Mouse (Mus musculus): ENCODE data around the gene Ccdc61. TPM values are rescaled to one million over a fixed set of nuclear protein-coding genes. Genes with fewer than 3 reads are reported as not detected.
A peak's percentile ranks its signal among the peaks of the same experiment; 100 is the strongest.

Ccdc61 gene
- polyA plus RNA-seq (2016; fragmentation: Nextera tagmentation; extraction: Ambion mirVana): 26.9 and 29.4 TPM in 2 replicates

- under 1% methylated on average over 33 of the region's 33 CpGs for WGBS
- H3K27ac ChIP-seq: peak within 1 kb of the TSS; percentile 86
Measured at GRCm38 (mm10) chr7:18910241-18910831, at the start of gene Ccdc61. Gene Ccdc61 (minus strand): TSS chr7:18910415.

GRCm38 (mm10) chr7:18959446-18959845, 49.2 kb upstream of the Ccdc61 start:
- H3K9me3 ChIP-seq: no peaks in the 10 kb centered on the region
- H3K4me3 ChIP-seq: no peak overlapping the region
- no peak for DNase-seq (ENCODE audit: low spot score)
- H3K36me3 ChIP-seq: no peaks in the 10 kb centered on the region
- H3K27me3 ChIP-seq (ENCODE audit: insufficient read depth, poor library complexity, severe bottlenecking): peaks cover 91% of the 10 kb centered on the region
- H3K4me1 ChIP-seq: peaks cover 34% of the 10 kb centered on the region
- H3K27ac ChIP-seq: no peak overlapping the region
- 34% methylated on average over 8 of the region's 8 CpGs for WGBS

More at GRCm38 (mm10) chr7:18910241-18910831, at the start of gene Ccdc61:
- H3K4me3 ChIP-seq: peak within 1 kb of the TSS; percentile 87
- H3K9me3 ChIP-seq: no peaks in the 10 kb centered on the region
- 0 out of 2 replicates have a peak, but pooled peaks cover 3% of the 10 kb centered on the region for H3K36me3 ChIP-seq
- H3K4me1 ChIP-seq: peaks cover 14% of the 10 kb centered on the region
- no peaks in the 10 kb centered on the region for H3K27me3 ChIP-seq (ENCODE audit: insufficient read depth, poor library complexity, severe bottlenecking)
- DNase-seq (ENCODE audit: low spot score): peak; percentile 100

GRCm38 (mm10) chr7:18958384-18958766, 48.2 kb upstream of the Ccdc61 start:
- whole genome bisulfite sequencing: 0% methylated on average over 8 of the region's 21 CpGs
- peaks cover 32% of the 10 kb centered on the region for H3K4me1 ChIP-seq
- H3K4me3 ChIP-seq: peak overlapping the region; percentile 76
- H3K36me3 ChIP-seq: no peaks in the 10 kb centered on the region
- peak overlapping the region; percentile 84 for H3K27ac ChIP-seq
- no peak for DNase-seq (ENCODE audit: low spot score)
- peaks cover 80% of the 10 kb centered on the region for H3K27me3 ChIP-seq (ENCODE audit: insufficient read depth, poor library complexity, severe bottlenecking)
- no peaks in the 10 kb centered on the region for H3K9me3 ChIP-seq

- Histone ChIP-seq H3K27ac (peak overlapping the region; percentile 84), H3K36me3 (no peaks in the 10 kb centered on the region), H3K4me1 (peaks cover 26% of the 10 kb centered on the region), H3K27me3 (ENCODE audit: insufficient read depth, poor library complexity, severe bottlenecking) (peaks cover 74% of the 10 kb centered on the region), H3K4me3 (peak overlapping the region; percentile 76), H3K9me3 (no peaks in the 10 kb centered on the region)
- WGBS: under 1% methylated on average over 87 of the region's 107 CpGs
- no peak for DNase-seq (ENCODE audit: low spot score)
Measured at GRCm38 (mm10) chr7:18957569-18958383, 47.6 kb upstream of the Ccdc61 start.

- WGBS: 12% methylated on average over 15 of the region's 15 CpGs
- no peak overlapping the region for H3K4me3 ChIP-seq
Measured at GRCm38 (mm10) chr7:18951397-18951796, 41.2 kb upstream of the Ccdc61 start.

GRCm38 (mm10) chr7:18950523-18951315, 40.5 kb upstream of the Ccdc61 start:
- Histone ChIP-seq H3K4me3 (no peak overlapping the region), H3K4me1 (peaks cover 15% of the 10 kb centered on the region), H3K9me3 (no peaks in the 10 kb centered on the region), H3K36me3 (no peaks in the 10 kb centered on the region), H3K27me3 (ENCODE audit: insufficient read depth, poor library complexity, severe bottlenecking) (peaks cover 22% of the 10 kb centered on the region), H3K27ac (no peak overlapping the region)
- 19% methylated on average over 18 of the region's 18 CpGs for WGBS
- no peak for DNase-seq (ENCODE audit: low spot score)

More at GRCm38 (mm10) chr7:18951397-18951796, 41.2 kb upstream of the Ccdc61 start:
- H3K4me1 ChIP-seq: peaks cover 15% of the 10 kb centered on the region
- peaks cover 29% of the 10 kb centered on the region for H3K27me3 ChIP-seq (ENCODE audit: insufficient read depth, poor library complexity, severe bottlenecking)
- no peak overlapping the region for H3K27ac ChIP-seq
- no peaks in the 10 kb centered on the region for H3K9me3 ChIP-seq
- DNase-seq (ENCODE audit: low spot score): peak; percentile 83
- H3K36me3 ChIP-seq: no peaks in the 10 kb centered on the region

GRCm38 (mm10) chr7:18949781-18950522, 39.7 kb upstream of the Ccdc61 start:
- H3K27ac ChIP-seq: no peak overlapping the region
- H3K9me3 ChIP-seq: no peaks in the 10 kb centered on the region
- WGBS: 27% methylated on average over 12 of the region's 12 CpGs

GRCm38 (mm10) chr7:18948151-18948550, 37.9 kb upstream of the Ccdc61 start:
- Histone ChIP-seq H3K4me3 (no peak overlapping the region), H3K9me3 (no peaks in the 10 kb centered on the region), H3K36me3 (no peaks in the 10 kb centered on the region), H3K27me3 (ENCODE audit: insufficient read depth, poor library complexity, severe bottlenecking) (peaks cover 29% of the 10 kb centered on the region), H3K27ac (no peak overlapping the region), H3K4me1 (peaks cover 15% of the 10 kb centered on the region)
- no peak for DNase-seq (ENCODE audit: low spot score)
- WGBS: 61% methylated on average over 6 of the region's 6 CpGs

More at GRCm38 (mm10) chr7:18949781-18950522, 39.7 kb upstream of the Ccdc61 start:
- no peaks in the 10 kb centered on the region for H3K36me3 ChIP-seq
- no peak overlapping the region for H3K4me3 ChIP-seq
- peaks cover 18% of the 10 kb centered on the region for H3K27me3 ChIP-seq (ENCODE audit: insufficient read depth, poor library complexity, severe bottlenecking)
- peaks cover 15% of the 10 kb centered on the region for H3K4me1 ChIP-seq
- no peak for DNase-seq (ENCODE audit: low spot score)

GRCm38 (mm10) chr7:18942815-18943214, 32.6 kb upstream of the Ccdc61 start:
- no peak overlapping the region for H3K27ac ChIP-seq
- no peaks in the 10 kb centered on the region for H3K9me3 ChIP-seq
- no peak for DNase-seq (ENCODE audit: low spot score)
- no peaks in the 10 kb centered on the region for H3K4me1 ChIP-seq
- H3K36me3 ChIP-seq: no peaks in the 10 kb centered on the region
- H3K27me3 ChIP-seq (ENCODE audit: insufficient read depth, poor library complexity, severe bottlenecking): peaks cover 19% of the 10 kb centered on the region; the same call in 1 of the 2 replicates
- 54% methylated on average over 9 of the region's 9 CpGs for WGBS
- H3K4me3 ChIP-seq: no peak overlapping the region

- H3K36me3 ChIP-seq: no peaks in the 10 kb centered on the region
- H3K9me3 ChIP-seq: no peaks in the 10 kb centered on the region
- no peak overlapping the region for H3K4me3 ChIP-seq
- no peaks in the 10 kb centered on the region for H3K4me1 ChIP-seq
- no peak for DNase-seq (ENCODE audit: low spot score)
- no peak overlapping the region for H3K27ac ChIP-seq
- peaks cover 19% of the 10 kb centered on the region; the same call in 1 of the 2 replicates for H3K27me3 ChIP-seq (ENCODE audit: insufficient read depth, poor library complexity, severe bottlenecking)
- 50% methylated on average over 1 of the region's 1 CpGs for WGBS
Measured at GRCm38 (mm10) chr7:18942376-18942775, 32.2 kb upstream of the Ccdc61 start.

GRCm38 (mm10) chr7:18927759-18928158, 17.5 kb upstream of the Ccdc61 start:
- no peak overlapping the region for H3K27ac ChIP-seq

GRCm38 (mm10) chr7:18926911-18927310, 16.7 kb upstream of the Ccdc61 start:
- Histone ChIP-seq H3K9me3 (no peaks in the 10 kb centered on the region), H3K4me3 (peak overlapping the region; percentile 73), H3K27me3 (ENCODE audit: insufficient read depth, poor library complexity, severe bottlenecking) (peaks cover 70% of the 10 kb centered on the region), H3K4me1 (peaks cover 16% of the 10 kb centered on the region), H3K36me3 (no peaks in the 10 kb centered on the region), H3K27ac (no peak overlapping the region)
- WGBS: 44% methylated on average over 6 of the region's 6 CpGs
- no peak for DNase-seq (ENCODE audit: low spot score)

More at GRCm38 (mm10) chr7:18927759-18928158, 17.5 kb upstream of the Ccdc61 start:
- Histone ChIP-seq H3K4me3 (no peak overlapping the region), H3K27me3 (ENCODE audit: insufficient read depth, poor library complexity, severe bottlenecking) (peaks cover 62% of the 10 kb centered on the region), H3K9me3 (no peaks in the 10 kb centered on the region), H3K4me1 (peaks cover 16% of the 10 kb centered on the region), H3K36me3 (no peaks in the 10 kb centered on the region)
- DNase-seq (ENCODE audit: low spot score): no peak
- WGBS: 25% methylated on average over 3 of the region's 3 CpGs
